Mouse (Mus musculus): ENCODE results near the gene Slc30a1. TPM values are rescaled to one million over a fixed set of nuclear protein-coding genes. Genes with fewer than 3 reads are reported as not detected.

Slc30a1 gene
- total RNA-seq (2022), result 10 to 100 TPM; 32.2 to 42.0 (median 35.1) TPM

DNA sequence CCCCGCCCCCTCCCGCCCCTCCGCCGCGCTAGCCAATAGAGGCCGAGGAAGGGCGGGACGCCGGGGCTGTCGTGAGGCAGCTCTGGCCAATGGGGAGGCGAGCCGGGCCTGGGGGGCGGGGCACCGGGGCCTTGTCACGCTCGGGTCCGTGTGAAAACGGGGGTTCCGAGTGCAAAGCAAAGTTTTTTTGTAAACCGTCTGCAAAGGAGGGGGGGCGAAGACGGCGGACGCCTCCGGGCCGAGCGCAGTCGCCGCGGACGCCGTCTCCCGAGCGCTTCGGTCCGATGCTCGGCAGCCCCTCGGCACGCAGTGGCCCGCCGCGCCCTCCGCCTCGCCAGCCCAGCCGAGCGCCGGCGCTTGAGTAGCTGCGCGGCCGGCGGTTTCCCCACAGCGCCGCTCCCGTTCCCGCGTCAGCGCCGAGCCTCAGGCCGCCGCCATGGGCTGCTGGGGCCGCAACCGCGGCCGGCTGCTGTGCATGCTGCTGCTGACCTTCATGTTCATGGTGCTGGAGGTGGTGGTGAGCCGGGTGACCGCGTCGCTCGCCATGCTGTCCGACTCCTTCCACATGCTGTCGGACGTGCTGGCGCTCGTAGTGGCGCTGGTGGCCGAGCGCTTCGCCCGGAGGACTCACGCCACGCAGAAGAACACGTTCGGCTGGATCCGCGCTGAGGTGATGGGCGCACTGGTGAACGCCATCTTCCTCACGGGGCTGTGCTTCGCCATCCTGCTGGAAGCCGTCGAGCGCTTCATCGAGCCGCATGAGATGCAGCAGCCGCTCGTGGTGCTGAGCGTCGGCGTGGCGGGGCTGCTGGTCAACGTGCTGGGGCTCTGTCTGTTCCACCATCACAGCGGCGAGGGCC lies at the start of gene Slc30a1:
Gene Slc30a1 (plus strand): TSS at position 197 of the 860 bp plus-strand sequence.
- peak; percentile 97 for DNase-seq (ENCODE audit: low spot score in 2 of 2)

DNA sequence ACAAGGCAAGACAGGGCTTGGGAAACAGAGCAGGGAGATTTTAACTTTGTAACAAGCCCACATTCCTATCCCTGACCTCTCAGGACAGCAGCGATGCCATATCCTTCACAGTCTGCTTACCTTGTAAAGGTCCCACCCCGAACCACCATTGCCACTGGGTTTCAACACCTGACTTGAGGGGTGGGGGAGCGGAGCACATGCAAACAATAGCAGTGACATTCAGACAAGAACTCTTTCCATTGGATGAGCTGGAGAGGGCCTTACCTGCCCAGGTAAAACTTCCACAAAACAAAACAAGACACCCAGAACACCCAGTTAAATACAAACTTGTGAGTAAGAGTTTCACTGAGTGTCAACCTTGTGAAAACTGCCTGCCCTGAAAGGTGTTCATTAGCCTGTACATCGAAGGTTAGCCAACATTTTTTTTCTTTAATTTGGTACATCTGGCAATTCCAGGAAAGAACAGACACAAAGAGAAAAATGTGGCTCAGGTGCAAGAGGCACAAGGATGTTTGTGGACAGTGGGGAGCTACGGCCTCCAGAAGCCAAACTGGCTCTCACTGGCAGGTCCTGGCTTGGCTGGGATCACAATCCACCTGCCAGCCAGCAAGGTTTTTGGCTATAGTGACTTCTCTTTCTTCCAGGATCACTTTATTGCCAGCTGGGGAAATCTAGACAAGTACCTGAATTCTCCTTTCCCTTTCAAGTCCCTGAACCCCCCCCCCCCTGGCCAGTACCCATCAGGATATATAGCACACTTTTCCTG lies 49.5 kb upstream of the Slc30a1 start:
- DNase-seq (ENCODE audit: low spot score in 2 of 2), result no peak

GRCm38 (mm10) chr1:191858136-191858535 lies 48.4 kb upstream of the Slc30a1 start:
- DNase-seq (ENCODE audit: low spot score in 2 of 2), result no peak

- peak in 1 of 2 experiments; percentile 22 for DNase-seq (ENCODE audit: low spot score in 2 of 2)
Observed at GRCm38 (mm10) chr1:191859847-191860246, 46.7 kb upstream of the Slc30a1 start.

- DNase-seq (ENCODE audit: low spot score in 2 of 2), result no peak
Observed at GRCm38 (mm10) chr1:191861247-191861646, 45.3 kb upstream of the Slc30a1 start.

- no peak for DNase-seq (ENCODE audit: low spot score in 2 of 2)
Observed at GRCm38 (mm10) chr1:191863833-191864550, 42.6 kb upstream of the Slc30a1 start.

DNA sequence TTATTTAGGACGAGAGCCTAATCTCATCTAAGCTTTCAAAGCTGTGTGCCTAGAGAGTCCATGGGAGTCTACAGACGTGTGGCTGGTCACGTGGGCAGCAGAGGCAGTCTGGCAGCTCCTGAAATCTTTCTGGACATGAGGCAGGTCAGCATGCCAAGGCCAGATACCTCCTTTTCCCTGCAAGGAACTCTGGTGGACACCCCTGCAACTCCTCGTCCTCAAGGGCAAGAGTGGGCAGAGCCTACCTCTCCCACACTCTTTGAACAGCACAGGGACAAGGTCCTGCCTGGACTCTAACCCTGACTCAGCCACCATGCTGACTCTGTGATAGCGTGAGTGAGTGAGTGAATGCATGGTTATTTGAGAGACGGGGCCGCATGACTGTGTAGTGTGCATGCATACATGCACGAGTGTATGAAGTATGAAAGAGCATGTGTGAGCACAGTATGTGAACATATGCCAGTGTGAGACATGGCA lies 42.0 kb upstream of the Slc30a1 start:
- no peak for DNase-seq (ENCODE audit: low spot score in 2 of 2)

DNA sequence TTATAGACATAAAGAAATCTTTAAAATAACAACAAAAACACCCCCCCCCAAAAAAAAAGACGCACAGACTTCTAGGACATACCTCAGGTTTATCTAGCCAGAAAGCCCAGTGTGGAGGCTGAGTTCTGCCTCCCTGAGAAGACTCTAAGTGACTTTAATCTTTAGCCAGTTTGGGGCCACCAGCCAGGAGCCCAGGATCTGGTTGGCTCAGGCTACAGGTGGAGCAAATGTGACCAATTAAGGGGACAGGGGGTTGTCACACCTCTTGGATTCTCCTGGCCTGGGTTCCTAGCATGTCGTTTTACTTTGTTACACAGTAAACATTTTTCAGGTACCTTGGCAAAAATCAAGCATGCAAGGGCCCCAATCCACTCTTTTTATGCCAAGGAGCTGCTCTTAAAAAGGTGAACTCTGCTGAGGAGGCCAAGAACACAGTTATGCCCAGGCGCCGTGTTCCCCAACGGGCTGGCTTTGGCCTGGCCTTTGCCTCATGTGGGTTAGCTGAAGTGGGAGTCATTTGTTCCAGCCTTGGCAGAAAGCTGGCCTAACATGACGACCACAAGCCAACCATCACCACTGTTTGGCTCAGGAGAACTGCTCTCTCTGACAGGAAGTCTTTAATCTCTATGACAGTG lies 34.4 kb upstream of the Slc30a1 start:
- no peak for DNase-seq (ENCODE audit: low spot score in 2 of 2)

- DNase-seq (ENCODE audit: low spot score in 2 of 2), result no peak
Observed at GRCm38 (mm10) chr1:191875006-191875405, 31.6 kb upstream of the Slc30a1 start.

- DNase-seq (ENCODE audit: low spot score in 2 of 2), result no peak
Observed at GRCm38 (mm10) chr1:191875683-191876305, 30.8 kb upstream of the Slc30a1 start.

- DNase-seq (ENCODE audit: low spot score in 2 of 2), result no peak
Observed at GRCm38 (mm10) chr1:191877681-191878080, 28.9 kb upstream of the Slc30a1 start.

DNA sequence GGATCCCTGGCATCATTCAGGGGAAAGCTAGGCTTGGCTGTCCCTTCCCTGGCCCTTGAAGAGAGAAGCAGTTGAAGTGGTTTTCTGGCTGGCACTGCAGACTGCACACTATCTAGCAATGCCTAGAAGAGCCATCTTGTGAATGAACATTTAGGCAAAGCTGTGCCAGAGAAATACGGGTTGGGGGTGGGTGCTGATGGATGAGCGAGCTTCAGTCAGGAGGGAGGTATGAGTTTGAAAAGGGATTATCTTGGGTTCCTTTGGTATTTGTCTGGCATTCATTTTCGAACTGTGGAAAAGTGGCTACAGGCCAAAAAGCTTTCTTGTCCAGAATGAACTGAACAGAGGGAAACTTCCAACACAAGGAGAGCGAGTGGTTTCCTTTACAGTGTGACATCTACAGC lies 28.0 kb upstream of the Slc30a1 start:
- DNase-seq (ENCODE audit: low spot score in 2 of 2), result no peak

- no peak for DNase-seq (ENCODE audit: low spot score in 2 of 2)
Observed at GRCm38 (mm10) chr1:191880247-191880646, 26.3 kb upstream of the Slc30a1 start.

DNA sequence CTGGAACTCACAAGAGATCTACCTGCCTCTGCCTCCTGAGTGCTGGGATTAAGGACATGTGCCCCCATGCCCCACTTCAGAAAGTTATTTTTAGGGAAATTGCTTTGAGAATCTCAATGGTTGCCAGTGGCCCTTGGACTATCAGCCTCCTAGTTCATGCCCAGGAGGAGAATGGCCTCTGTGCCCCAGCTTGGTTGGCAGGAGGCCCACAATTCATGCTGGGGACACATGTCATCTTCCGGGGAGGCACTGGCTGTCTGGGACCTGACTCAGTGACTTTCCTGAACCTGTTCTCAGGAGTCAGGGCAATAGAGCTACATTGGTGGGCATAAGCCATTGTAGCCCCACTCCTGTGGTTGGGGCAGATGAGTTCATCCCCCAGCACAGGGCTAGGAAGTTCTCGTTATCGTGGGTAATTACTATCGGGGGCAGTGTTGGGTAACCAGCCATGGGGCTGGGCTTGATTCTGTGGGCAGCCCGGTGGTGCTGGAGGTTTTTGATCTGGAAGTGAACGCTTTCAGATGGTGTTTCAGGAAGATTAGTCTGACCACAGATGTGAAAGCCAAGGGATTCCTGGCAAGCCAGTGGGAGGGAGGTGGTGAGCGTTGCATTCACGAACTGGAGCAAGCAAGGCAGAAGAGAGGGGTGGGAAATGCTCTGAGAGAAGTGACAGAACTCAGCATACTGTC lies 25.5 kb upstream of the Slc30a1 start:
- no peak for DNase-seq (ENCODE audit: low spot score in 2 of 2)

DNA sequence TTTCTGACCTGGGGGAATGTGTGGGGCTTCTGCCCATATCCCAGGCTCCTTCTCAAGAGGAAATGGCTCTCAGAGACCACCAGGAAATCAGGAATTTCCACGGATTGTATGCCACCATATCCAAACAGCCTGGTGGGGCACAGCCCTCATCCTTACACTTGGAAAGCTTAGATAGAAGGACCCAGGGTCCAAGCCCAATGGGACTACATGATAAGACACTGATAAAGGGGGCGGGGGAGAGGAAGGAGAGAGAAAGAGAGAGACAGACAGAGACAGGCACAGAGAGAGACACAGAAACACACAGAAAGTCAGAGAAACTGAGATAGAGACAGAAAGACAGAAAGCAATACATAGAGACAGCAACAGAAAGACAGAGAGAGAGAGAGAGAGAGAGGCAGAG lies 24.9 kb upstream of the Slc30a1 start:
- DNase-seq (ENCODE audit: low spot score in 2 of 2), result no peak

GRCm38 (mm10) chr1:191882474-191883206 lies 23.9 kb upstream of the Slc30a1 start:
- DNase-seq (ENCODE audit: low spot score in 2 of 2), result no peak

DNA sequence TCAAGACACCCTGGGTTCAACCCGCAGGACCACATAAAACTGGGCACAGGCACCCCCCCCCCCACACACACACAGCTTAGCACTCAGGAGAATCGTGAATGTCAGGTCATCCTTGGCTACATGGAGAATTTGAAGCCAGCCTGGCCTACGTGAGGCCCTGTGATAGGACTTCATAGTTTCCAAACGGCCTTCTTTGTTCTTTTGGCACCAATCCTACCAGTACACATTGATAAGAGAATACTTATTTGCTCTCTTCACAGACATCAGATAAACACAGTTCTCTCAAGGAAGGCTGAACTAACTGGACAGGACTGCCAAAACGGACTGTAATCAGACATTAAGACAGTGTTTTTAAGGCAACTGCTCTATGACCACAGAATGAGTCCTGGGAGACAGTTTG lies 22.9 kb upstream of the Slc30a1 start:
- no peak for DNase-seq (ENCODE audit: low spot score in 2 of 2)

GRCm38 (mm10) chr1:191891912-191892311 lies 14.7 kb upstream of the Slc30a1 start:
- no peak for DNase-seq (ENCODE audit: low spot score in 2 of 2)

- DNase-seq (ENCODE audit: low spot score in 2 of 2), result peak; percentile 57 to 89
Observed at GRCm38 (mm10) chr1:191894386-191894785, 12.2 kb upstream of the Slc30a1 start.
